Mouse (Mus musculus): Measurements from ENCODE around the gene Gimd1. TPM values are rescaled to one million over a fixed set of nuclear protein-coding genes. Genes with fewer than 3 reads are reported as not detected.

The Gimd1 gene
- total RNA-seq (2021): not detected
- long read RNA-seq, experiment 1: 0 reads
- long read RNA-seq, experiment 2: 0 reads

GRCm38 (mm10) chr3:132629601-132630239, at the start of gene Gimd1:
TSS of gene Gimd1 (plus strand) at chr3:132629820.
- intact Hi-C loops (cut with DNase I): no loop called here
- no peak for DNase-seq

GRCm38 (mm10) chr3:132581198-132581597, 48.4 kb upstream of the Gimd1 start:
- intact Hi-C loops (cut with DNase I): no loop called here
- no peak for DNase-seq

- intact Hi-C loops (cut with DNase I): no loop called here
- no peak for DNase-seq
Measured at GRCm38 (mm10) chr3:132582339-132582738, 47.3 kb upstream of the Gimd1 start.

GRCm38 (mm10) chr3:132585122-132585972, 44.3 kb upstream of the Gimd1 start:
- DNase-seq: no peak
- intact Hi-C loops (cut with DNase I): no loop called here

GRCm38 (mm10) chr3:132588146-132588545, 41.5 kb upstream of the Gimd1 start:
- DNase-seq: no peak
- intact Hi-C loops (cut with DNase I): no loop called here

GRCm38 (mm10) chr3:132590010-132590409, 39.6 kb upstream of the Gimd1 start:
- DNase-seq: no peak
- intact Hi-C loops (cut with DNase I): no loop called here

GRCm38 (mm10) chr3:132590604-132591003, 39.0 kb upstream of the Gimd1 start:
- intact Hi-C loops (cut with DNase I): no loop called here

GRCm38 (mm10) chr3:132628741-132629140, 879 bp upstream of the Gimd1 start:
- DNase-seq: no peak
- intact Hi-C loops (cut with DNase I): no loop called here

More at GRCm38 (mm10) chr3:132590604-132591003, 39.0 kb upstream of the Gimd1 start:
- no peak for DNase-seq

GRCm38 (mm10) chr3:132633261-132633660, 3.6 kb downstream of the Gimd1 start:
- intact Hi-C loops (cut with DNase I): no loop called here
- DNase-seq: no peak

GRCm38 (mm10) chr3:132637080-132637479, 7.5 kb downstream of the Gimd1 start:
- intact Hi-C loops (cut with DNase I): no loop called here
- DNase-seq: no peak

- DNase-seq: no peak
- intact Hi-C loops (cut with DNase I): no loop called here
Measured at GRCm38 (mm10) chr3:132644071-132644470, 14.5 kb downstream of the Gimd1 start.

GRCm38 (mm10) chr3:132646814-132647213, 17.2 kb downstream of the Gimd1 start:
- DNase-seq: no peak
- intact Hi-C loops (cut with DNase I): no loop called here

- DNase-seq: no peak
- intact Hi-C loops (cut with DNase I): no loop called here
Measured at GRCm38 (mm10) chr3:132649368-132649767, 19.7 kb downstream of the Gimd1 start.

GRCm38 (mm10) chr3:132650191-132650590, 20.6 kb downstream of the Gimd1 start:
- intact Hi-C loops (cut with DNase I): no loop called here
- DNase-seq: no peak

GRCm38 (mm10) chr3:132651776-132652175, 22.2 kb downstream of the Gimd1 start:
- peak; percentile 19 to 23 for DNase-seq
- intact Hi-C loops (cut with DNase I): no loop called here

GRCm38 (mm10) chr3:132653959-132654358, 24.3 kb downstream of the Gimd1 start:
- DNase-seq: no peak
- intact Hi-C loops (cut with DNase I): no loop called here

- intact Hi-C loops (cut with DNase I): no loop called here
- no peak for DNase-seq
Measured at GRCm38 (mm10) chr3:132655955-132656354, 26.3 kb downstream of the Gimd1 start.

GRCm38 (mm10) chr3:132677494-132677893, 47.9 kb downstream of the Gimd1 start:
- DNase-seq: no peak
- intact Hi-C loops (cut with DNase I): no loop called here

GRCm38 (mm10) chr3:132683447-132684230, 54.0 kb downstream of the Gimd1 start, which contains the start of gene Tbck:
TSS of gene Tbck (plus strand) at chr3:132684144.
- intact Hi-C loops (cut with DNase I): no loop called here

GRCm38 (mm10) chr3:132684231-132684928, 54.8 kb downstream of the Gimd1 start, which contains the start of gene Aimp1:
TSS of gene Aimp1 (minus strand) at chr3:132684370.
- intact Hi-C loops (cut with DNase I): no loop called here
- DNase-seq: no peak

More at GRCm38 (mm10) chr3:132683447-132684230, 54.0 kb downstream of the Gimd1 start, which contains the start of gene Tbck:
- peak; percentile 91 to 94 for DNase-seq

Measured in heart, postnatal 14 days (tissue).